Mouse (Mus musculus) intestine, embryonic 16.5 days (tissue): ENCODE measurements at regions not wholly inside any gene's neighbourhood (a gene's known extent, or its start where the extent isn't known, plus 50 kb on each side); places are given as distances from the start of the nearest gene placed in this dataset.

Experiments used
- ATAC-seq: fragments of 200-750 bp; cut with Nextera tagmentation; 2 replicates; pipeline ENCODE4 v1.8.0; 2017; ENCODE audit warnings: moderate TSS enrichment, moderate library complexity
- H3K27ac ChIP-seq: fragments of 300-500 bp; sonication (generic); 2 replicates; pipeline ENCODE4 v1.5.1; 2014; ENCODE audit warnings: mild to moderate bottlenecking, low read length
- H3K27me3 ChIP-seq: fragments of 300-500 bp; sonication (generic); replicated peaks from 2 replicates; pipeline ENCODE4 v1.6.1; 2014; ENCODE audit warnings: low read length, control low read depth, mixed read lengths; ENCODE audit not compliant: control insufficient read depth, insufficient read depth
- H3K36me3 ChIP-seq: fragments of 300-500 bp; sonication (generic); 2 replicates; pipeline ENCODE4 v1.6.1; 2014; ENCODE audit warnings: low read length, control low read depth; ENCODE audit not compliant: control insufficient read depth, insufficient read depth
- H3K4me1 ChIP-seq: fragments of 300-500 bp; sonication (generic); 2 replicates; pipeline ENCODE4 v1.6.1; 2014; ENCODE audit warnings: low read length, control low read depth, mixed read lengths; ENCODE audit not compliant: control insufficient read depth, insufficient read depth
- H3K4me2 ChIP-seq: fragments of 300-500 bp; sonication (generic); 2 replicates; pipeline ENCODE4 v1.6.1; 2014; ENCODE audit warnings: low read depth, low read length, control low read depth
- H3K4me3 ChIP-seq: fragments of 300-500 bp; sonication (generic); 2 replicates; pipeline ENCODE4 v1.5.1; 2014; ENCODE audit warnings: mild to moderate bottlenecking, low read length
- H3K9ac ChIP-seq: fragments of 300-500 bp; sonication (generic); 2 replicates; pipeline ENCODE4 v1.6.1; 2014; ENCODE audit warnings: low read depth, low read length
- H3K9me3 ChIP-seq: fragments of 300-500 bp; sonication (generic); 2 replicates; pipeline ENCODE4 v1.6.1; 2016; ENCODE audit warnings: low read length, control low read depth; ENCODE audit not compliant: control insufficient read depth
- WGBS: fragments of 180-500 bp; shearing (Covaris S2); extraction: QIAGEN DNeasy Blood & Tissue Kit; methylation state at CpG from one replicate; pipeline ENCODE4 v1.1.7; 2014; 5-methylcytosine and 5-hydroxymethylcytosine counted together

GRCm38 (mm10) chr3:103408724-103409123 is 129.6 kb downstream of the Trim33 start:
- no peak overlapping the region for H3K4me3 ChIP-seq
- H3K4me2 ChIP-seq, result no peak overlapping the region
- H3K27ac ChIP-seq, result no peak overlapping the region
- no peak overlapping the region for H3K9ac ChIP-seq
- no peaks in the 10 kb centered on the region for H3K36me3 ChIP-seq
- ATAC-seq, result no peak
- no peaks in the 10 kb centered on the region for H3K9me3 ChIP-seq
- peaks cover 3% of the 10 kb centered on the region; the same call in 1 of the 2 replicates for H3K4me1 ChIP-seq
- 75% methylated on average over 5 of the region's 5 CpGs for whole genome bisulfite sequencing
- H3K27me3 ChIP-seq, result no peaks in the 10 kb centered on the region

GRCm38 (mm10) chr3:103412247-103412646 is 133.2 kb downstream of the Trim33 start:
- WGBS, result 61% methylated on average over 2 of the region's 2 CpGs
- no peak overlapping the region for H3K9ac ChIP-seq
- no peaks in the 10 kb centered on the region for H3K4me1 ChIP-seq
- no peaks in the 10 kb centered on the region for H3K27me3 ChIP-seq
- no peak overlapping the region for H3K4me3 ChIP-seq
- H3K36me3 ChIP-seq, result no peaks in the 10 kb centered on the region
- H3K9me3 ChIP-seq, result no peaks in the 10 kb centered on the region
- no peak for ATAC-seq
- no peak overlapping the region for H3K27ac ChIP-seq
- no peak overlapping the region for H3K4me2 ChIP-seq

- WGBS, result 81% methylated on average over 8 of the region's 8 CpGs
- Histone ChIP-seq H3K4me2 (no peak overlapping the region), H3K4me1 (peaks cover 8% of the 10 kb centered on the region), H3K27me3 (no peaks in the 10 kb centered on the region), H3K27ac (no peak overlapping the region), H3K4me3 (no peak overlapping the region), H3K9me3 (no peaks in the 10 kb centered on the region), H3K9ac (no peak overlapping the region), H3K36me3 (no peaks in the 10 kb centered on the region)
- ATAC-seq, result no peak
Observed at GRCm38 (mm10) chr3:103415051-103415695, 136.1 kb downstream of the Trim33 start.

GRCm38 (mm10) chr3:103416296-103416695 is 137.2 kb downstream of the Trim33 start:
- H3K9ac ChIP-seq, result no peak overlapping the region
- no peaks in the 10 kb centered on the region for H3K27me3 ChIP-seq
- H3K4me1 ChIP-seq, result peaks cover 11% of the 10 kb centered on the region
- no peak overlapping the region for H3K4me2 ChIP-seq
- no peak for ATAC-seq
- no peak overlapping the region for H3K4me3 ChIP-seq
- H3K9me3 ChIP-seq, result no peaks in the 10 kb centered on the region
- no peak overlapping the region for H3K27ac ChIP-seq
- no peaks in the 10 kb centered on the region for H3K36me3 ChIP-seq
- WGBS, result 21% methylated on average over 2 of the region's 2 CpGs

GRCm38 (mm10) chr3:103417781-103418180 is 138.7 kb downstream of the Trim33 start:
- Histone ChIP-seq H3K27ac (no peak overlapping the region), H3K4me2 (no peak overlapping the region), H3K36me3 (no peaks in the 10 kb centered on the region), H3K9ac (no peak overlapping the region), H3K4me1 (peaks cover 11% of the 10 kb centered on the region), H3K9me3 (no peaks in the 10 kb centered on the region), H3K4me3 (no peak overlapping the region), H3K27me3 (no peaks in the 10 kb centered on the region)
- 96% methylated on average over 4 of the region's 4 CpGs for WGBS
- no peak for ATAC-seq

GRCm38 (mm10) chr3:103419761-103420620 is 140.9 kb downstream of the Trim33 start:
- Histone ChIP-seq H3K4me1 (peaks cover 11% of the 10 kb centered on the region), H3K27me3 (no peaks in the 10 kb centered on the region), H3K9me3 (no peaks in the 10 kb centered on the region), H3K4me2 (no peak overlapping the region), H3K27ac (peak overlapping the region; percentile 87), H3K9ac (no peak overlapping the region), H3K4me3 (no peak overlapping the region), H3K36me3 (no peaks in the 10 kb centered on the region)
- peak; percentile 88 for ATAC-seq
- WGBS, result 28% methylated on average over 4 of the region's 4 CpGs

- peak overlapping the region; percentile 87 for H3K27ac ChIP-seq
- 49% methylated on average over 12 of the region's 12 CpGs for WGBS
- H3K4me2 ChIP-seq, result no peak overlapping the region
Observed at GRCm38 (mm10) chr3:103420621-103421274, 141.7 kb downstream of the Trim33 start.

GRCm38 (mm10) chr3:103421275-103421621 is 142.2 kb downstream of the Trim33 start:
- ATAC-seq, result no peak
- WGBS, result 67% methylated on average over 9 of the region's 9 CpGs
- no peaks in the 10 kb centered on the region for H3K27me3 ChIP-seq
- H3K4me3 ChIP-seq, result no peak overlapping the region
- no peak overlapping the region for H3K9ac ChIP-seq
- peaks cover 11% of the 10 kb centered on the region for H3K4me1 ChIP-seq
- H3K4me2 ChIP-seq, result no peak overlapping the region
- H3K27ac ChIP-seq, result peak overlapping the region; percentile 87
- H3K36me3 ChIP-seq, result no peaks in the 10 kb centered on the region
- H3K9me3 ChIP-seq, result no peaks in the 10 kb centered on the region

More at GRCm38 (mm10) chr3:103420621-103421274, 141.7 kb downstream of the Trim33 start:
- no peaks in the 10 kb centered on the region for H3K27me3 ChIP-seq
- no peaks in the 10 kb centered on the region for H3K9me3 ChIP-seq
- no peak overlapping the region for H3K9ac ChIP-seq
- H3K4me1 ChIP-seq, result peaks cover 11% of the 10 kb centered on the region
- H3K4me3 ChIP-seq, result no peak overlapping the region
- no peak for ATAC-seq
- H3K36me3 ChIP-seq, result no peaks in the 10 kb centered on the region

- H3K36me3 ChIP-seq, result no peaks in the 10 kb centered on the region
- no peak overlapping the region for H3K27ac ChIP-seq
- no peaks in the 10 kb centered on the region for H3K27me3 ChIP-seq
- no peak for ATAC-seq
- H3K4me3 ChIP-seq, result no peak overlapping the region
- peaks cover 11% of the 10 kb centered on the region for H3K4me1 ChIP-seq
- no peak overlapping the region for H3K4me2 ChIP-seq
- H3K9me3 ChIP-seq, result no peaks in the 10 kb centered on the region
- WGBS, result 87% methylated on average over 12 of the region's 12 CpGs
- H3K9ac ChIP-seq, result no peak overlapping the region
Observed at GRCm38 (mm10) chr3:103422806-103423205, 143.7 kb downstream of the Trim33 start.
